Mouse (Mus musculus) lung, postnatal 0 days (tissue): ENCODE results near the gene Grin2a.

Source experiments
- CTCF ChIP-seq: IDR thresholded peaks from 2 replicates; pipeline ENCODE4 v1.5.1; 2016; ENCODE audit warnings: antibody characterized with exemption, mild to moderate bottlenecking
- EP300 ChIP-seq: IDR thresholded peaks from 2 replicates; pipeline ENCODE4 v1.6.1; 2016; ENCODE audit warnings: antibody characterized with exemption, mild to moderate bottlenecking, control low read depth

- TF ChIP-seq CTCF, result no peak
- no peak for TF ChIP-seq EP300
Observed at GRCm38 (mm10) chr16:9886155-9886554, 109.2 kb downstream of the Grin2a start.
